Mouse (Mus musculus) skeletal muscle tissue, postnatal 0 days (tissue): ENCODE results near the gene Prg3. TPM values are rescaled to one million over a fixed set of nuclear protein-coding genes. Genes with fewer than 3 reads are reported as not detected.

Source experiments
- polyA plus RNA-seq: library from polyadenylated mRNA; unstranded; fragments of >200 nt; fragmentation: Nextera tagmentation; extraction: Ambion mirVana; gene quantifications from 2 replicates; pipeline ENCODE4 v1.2.1, GENCODE M21; 2015

The Prg3 gene
- polyA plus RNA-seq = not detected in 2 replicates

DNA sequence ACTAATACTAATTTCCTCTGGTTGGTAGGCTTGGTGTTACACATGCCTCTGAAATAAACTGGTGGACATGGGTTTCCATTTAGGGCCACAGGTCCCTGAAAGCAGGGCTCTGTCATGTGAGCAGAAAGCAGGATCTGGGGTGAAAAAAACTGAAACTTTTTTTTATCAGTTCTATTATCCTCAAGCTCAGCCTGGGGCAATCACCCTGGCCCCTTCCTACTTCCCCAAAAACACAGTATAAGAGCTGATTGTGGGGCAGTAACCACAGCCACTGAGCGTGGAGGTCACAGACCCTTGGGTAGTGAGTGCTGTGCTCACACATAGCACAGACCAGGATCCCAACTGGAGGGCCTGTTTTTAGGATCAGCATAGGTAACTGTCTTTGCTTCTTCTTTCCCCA lies at the start of gene Prg3:
Gene Prg3 (plus strand): TSS at position 286 of the 400 bp plus-strand sequence.

DNA sequence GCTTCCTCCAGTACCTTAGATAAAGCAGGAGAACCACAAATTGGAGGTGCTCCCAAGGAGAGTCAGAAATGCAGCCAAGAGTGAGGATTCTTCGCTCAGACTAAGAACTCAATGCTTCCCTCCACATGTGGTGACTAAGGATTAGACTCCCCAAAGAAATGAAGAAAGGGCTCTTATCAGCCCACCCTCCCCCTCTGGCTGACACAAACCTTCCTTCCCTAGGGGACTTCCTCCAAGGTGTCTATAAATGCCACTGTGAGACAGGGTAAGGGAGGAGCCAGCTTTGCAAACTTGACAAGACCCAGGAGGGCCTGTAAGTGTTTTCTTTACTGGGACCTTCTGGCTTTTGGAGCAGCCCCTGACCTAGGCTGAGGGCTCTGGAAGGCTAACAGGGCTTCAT lies 7.8 kb upstream of the Prg3 start, which contains the start of gene Prg2:
Gene Prg2 (plus strand): TSS at position 274 of the 400 bp plus-strand sequence.

DNA sequence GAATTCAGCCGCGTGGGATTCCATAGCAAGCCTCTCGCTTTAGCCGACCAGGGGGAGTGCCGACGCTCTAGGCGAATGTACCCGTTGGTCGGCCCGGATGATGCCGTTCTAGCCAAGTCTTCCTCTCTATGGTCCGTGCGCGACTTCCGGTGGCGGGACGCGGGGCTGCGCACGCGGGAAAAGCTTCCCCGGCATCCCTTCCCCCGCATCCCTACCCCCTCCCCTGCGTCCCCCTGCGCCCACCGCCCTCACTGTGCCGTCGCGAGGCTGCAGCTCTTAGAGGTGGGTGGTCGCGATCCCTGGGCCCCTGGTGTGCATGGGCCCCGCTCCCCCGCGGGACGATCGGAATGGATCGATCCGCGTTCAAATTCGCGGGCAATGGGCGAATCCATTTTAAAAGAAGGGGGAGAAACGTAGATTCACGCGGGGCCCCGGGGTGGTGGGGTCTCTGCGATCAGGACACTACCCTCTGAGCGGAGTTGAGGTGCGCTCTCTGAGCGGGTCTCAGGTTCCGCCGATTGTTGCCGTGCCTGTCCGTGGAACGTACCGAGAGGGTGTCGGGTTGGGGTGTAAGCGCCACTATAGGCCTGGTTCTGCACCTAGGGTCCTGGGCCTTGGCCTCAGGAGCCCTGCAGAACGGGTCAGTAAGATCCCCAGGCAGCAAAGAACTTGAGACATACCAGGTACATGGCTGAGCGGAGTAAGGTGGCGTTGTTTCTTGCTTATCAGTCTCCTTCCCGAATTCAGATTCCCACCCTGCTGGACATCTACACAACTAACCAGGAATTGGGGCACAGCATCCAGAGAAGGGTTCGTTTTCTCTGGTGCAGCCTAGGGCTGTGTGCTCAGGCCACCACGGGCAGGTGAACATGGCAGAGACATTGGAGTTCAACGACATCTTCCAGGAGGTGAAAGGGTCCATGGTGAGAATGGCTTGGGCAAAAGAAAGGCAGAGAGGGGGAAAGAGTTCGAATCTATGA lies 49.3 kb downstream of the Prg3 start, which contains the start of the genes Ssrp1 and P2rx3:
Gene Ssrp1 (plus strand): TSS at position 188 of the 980 bp plus-strand sequence.
Gene P2rx3 (minus strand): TSS at position 416 of the 980 bp plus-strand sequence.

Other genes starting within 250 kb of the Prg3 start
- 1.8 and 2.0 TPM in 2 replicates for gene Gm19426, start 244.6 kb upstream of the Prg3 start, polyA plus RNA-seq
- gene Serping1, start 212.8 kb upstream of the Prg3 start, polyA plus RNA-seq = 64.7 and 70.4 TPM in 2 replicates
- gene Ube2l6, start 189.4 kb upstream of the Prg3 start, polyA plus RNA-seq = 20.2 and 24.6 TPM in 2 replicates
- gene Smtnl1, start 165.6 kb upstream of the Prg3 start, polyA plus RNA-seq = 106 and 109 TPM in 2 replicates
- 67.6 and 83.8 TPM in 2 replicates for gene Timm10, start 161.2 kb upstream of the Prg3 start, polyA plus RNA-seq
- 7.4 and 10.3 TPM in 2 replicates for gene Slc43a1, start 149.4 kb upstream of the Prg3 start, polyA plus RNA-seq
- 0.45 TPM in 2 replicates for gene Rtn4rl2, start 101.5 kb upstream of the Prg3 start, polyA plus RNA-seq
- 14.5 and 20.2 TPM in 2 replicates for gene Slc43a3, start 51.6 kb upstream of the Prg3 start, polyA plus RNA-seq
- not detected in 2 replicates for gene Prg2, start 7.8 kb upstream of the Prg3 start, polyA plus RNA-seq
- gene Ssrp1, start 49.0 kb downstream of the Prg3 start, polyA plus RNA-seq = 64.4 and 71.4 TPM in 2 replicates
- 0.37 and 0.56 TPM in 2 replicates for gene P2rx3, start 49.2 kb downstream of the Prg3 start, polyA plus RNA-seq
- 14.3 and 18.4 TPM in 2 replicates for gene Tnks1bp1, start 59.8 kb downstream of the Prg3 start, polyA plus RNA-seq
- gene Aplnr, start 148.0 kb downstream of the Prg3 start, polyA plus RNA-seq = 42.9 and 58.4 TPM in 2 replicates
- gene Lrrc55, start 209.0 kb downstream of the Prg3 start, polyA plus RNA-seq = 0.43 and 0.58 TPM in 2 replicates